Mouse (Mus musculus): Measurements from ENCODE around the gene Sec13. TPM values are rescaled to one million over a fixed set of nuclear protein-coding genes. Genes with fewer than 3 reads are reported as not detected.
A peak's percentile ranks its signal among the peaks of the same experiment; 100 is the strongest.
"Not testable (repeated sequence)": the region's sequence is repeated elsewhere in the genome, so short reads cannot be mapped to it uniquely, and the experiment has no call there.

Sec13 gene
- polyA plus RNA-seq, 1 experiment from 2014 or later = 289 TPM

DNA sequence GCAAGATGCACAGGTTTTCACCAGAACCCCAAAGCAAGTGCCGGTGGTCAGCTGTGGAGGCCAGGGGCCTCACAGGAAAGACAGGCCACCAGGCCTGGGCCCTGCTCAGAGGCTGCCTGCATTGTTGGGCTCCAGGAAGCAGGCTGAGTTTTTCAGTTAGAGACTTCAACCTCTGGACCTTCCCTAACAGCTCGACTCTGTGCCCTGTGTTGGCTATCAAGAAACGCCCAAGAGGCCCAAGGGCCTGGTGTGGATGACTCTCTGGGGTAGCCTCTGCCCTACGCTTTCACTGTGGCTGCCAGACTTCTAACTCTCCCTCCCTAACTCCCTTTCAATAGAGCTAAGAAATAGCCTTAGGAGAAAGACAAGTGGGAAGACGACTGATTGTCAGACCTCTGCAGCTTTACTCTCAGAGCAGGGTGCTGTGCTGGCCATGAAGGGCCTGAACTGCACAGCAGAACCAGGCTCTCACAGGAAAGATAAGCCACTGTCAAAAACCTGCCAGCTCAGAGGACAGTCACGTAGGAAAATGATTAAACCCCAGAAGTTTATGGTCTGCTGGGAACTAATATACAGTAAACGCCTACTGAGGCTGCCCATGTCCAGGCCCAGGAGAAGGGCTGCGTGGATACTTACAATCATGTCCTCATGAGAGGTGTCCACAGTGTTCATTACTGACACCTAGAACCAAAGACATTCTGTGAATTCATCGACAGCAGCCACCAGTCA is 3.1 kb downstream of the Sec13 start:
- DNase-seq (ENCODE audit: extremely low spot score, low spot score) = no peak
- Histone ChIP-seq H3K27ac (no peak overlapping the region), H3K4me3 (no peak overlapping the region), H3K36me3 (replicated peaks) (peaks cover 62% of the 10 kb centered on the region), H3K4me1 (peaks cover 17% of the 10 kb centered on the region), H3K9me3 (no peaks in the 10 kb centered on the region), H3K27me3 (ENCODE audit: poor library complexity, severe bottlenecking) (no peaks in the 10 kb centered on the region)
- 92% methylated on average over 9 of the region's 9 CpGs for WGBS

DNA sequence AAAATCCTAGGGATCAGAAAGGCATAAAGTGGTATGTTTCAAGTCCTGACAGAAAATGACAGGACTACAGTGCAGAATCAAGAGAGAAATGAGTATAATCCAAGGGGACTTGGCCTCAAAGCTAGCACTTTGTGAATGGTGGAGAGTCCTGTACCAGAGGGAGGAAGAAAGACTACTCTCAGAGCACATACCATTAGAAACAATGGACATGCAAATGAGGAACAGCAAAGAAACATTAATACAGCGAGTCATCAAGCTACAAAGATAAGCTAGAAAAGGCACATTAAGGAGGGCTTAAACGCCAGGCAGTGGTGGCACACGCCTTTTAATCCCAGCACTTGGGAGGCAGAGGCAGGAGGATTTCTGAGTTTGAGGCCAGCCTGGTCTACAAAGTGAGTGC is 9.2 kb downstream of the Sec13 start:
- peaks cover 100% of the 10 kb centered on the region for H3K36me3 ChIP-seq (replicated peaks)
- H3K4me3 ChIP-seq = no peak overlapping the region
- H3K27ac ChIP-seq = no peak overlapping the region
- 94% methylated on average over 3 of the region's 3 CpGs for WGBS
- no peaks in the 10 kb centered on the region for H3K4me1 ChIP-seq
- no peaks in the 10 kb centered on the region for H3K9me3 ChIP-seq
- DNase-seq (ENCODE audit: extremely low spot score, low spot score) = no peak
- H3K27me3 ChIP-seq (ENCODE audit: poor library complexity, severe bottlenecking) = no peaks in the 10 kb centered on the region

DNA sequence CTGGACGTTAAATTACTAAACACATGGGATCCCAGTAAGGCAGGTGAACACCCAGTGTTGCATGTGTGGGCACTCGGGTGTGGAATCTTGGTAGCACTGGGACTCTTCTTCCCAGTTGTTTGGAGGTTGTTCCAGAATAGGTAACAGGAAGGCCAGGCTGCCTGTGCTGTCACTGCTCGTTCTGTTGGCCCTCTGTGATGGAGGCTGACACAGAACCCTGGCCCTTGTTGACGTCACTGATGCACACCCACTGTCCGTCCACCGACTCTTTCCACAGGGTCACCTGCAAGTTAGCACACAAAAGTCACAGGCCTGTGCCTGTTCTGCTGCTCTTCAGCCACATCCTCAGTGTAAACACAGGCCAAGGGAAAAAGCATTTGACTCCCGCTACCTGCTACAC is 12.4 kb downstream of the Sec13 start:
- H3K36me3 ChIP-seq (replicated peaks) = peaks cover 98% of the 10 kb centered on the region
- no peak for DNase-seq (ENCODE audit: extremely low spot score, low spot score)
- no peaks in the 10 kb centered on the region for H3K4me1 ChIP-seq
- H3K27ac ChIP-seq = no peak overlapping the region
- WGBS = 94% methylated on average over 7 of the region's 7 CpGs
- H3K9me3 ChIP-seq = no peaks in the 10 kb centered on the region
- no peaks in the 10 kb centered on the region for H3K27me3 ChIP-seq (ENCODE audit: poor library complexity, severe bottlenecking)
- H3K4me3 ChIP-seq = no peak overlapping the region

DNA sequence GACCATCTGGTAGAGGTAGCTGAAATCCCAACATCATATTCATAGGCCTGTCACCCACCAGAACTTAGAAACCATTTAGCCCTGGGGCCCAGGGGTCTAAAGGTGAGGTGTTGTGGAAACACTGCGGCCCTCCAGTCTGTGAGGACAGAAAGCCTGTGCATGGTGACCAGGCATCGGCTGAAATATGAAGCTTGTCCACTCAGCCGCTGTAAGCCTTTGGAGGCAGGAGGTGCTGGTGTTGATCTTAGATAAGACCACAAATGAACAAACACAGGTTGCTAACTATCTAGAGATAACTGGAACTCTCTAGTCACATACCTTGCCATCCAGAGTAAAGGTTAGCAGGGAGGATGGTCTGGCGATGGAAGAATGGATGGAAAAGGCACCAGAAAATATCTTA is 19.5 kb downstream of the Sec13 start:
- no peaks in the 10 kb centered on the region for H3K9me3 ChIP-seq
- no peaks in the 10 kb centered on the region for H3K4me1 ChIP-seq
- H3K36me3 ChIP-seq (replicated peaks) = peaks cover 96% of the 10 kb centered on the region
- H3K4me3 ChIP-seq = no peak overlapping the region
- WGBS = 94% methylated on average over 4 of the region's 4 CpGs
- no peaks in the 10 kb centered on the region for H3K27me3 ChIP-seq (ENCODE audit: poor library complexity, severe bottlenecking)
- no peak overlapping the region for H3K27ac ChIP-seq
- no peak for DNase-seq (ENCODE audit: extremely low spot score, low spot score)

DNA sequence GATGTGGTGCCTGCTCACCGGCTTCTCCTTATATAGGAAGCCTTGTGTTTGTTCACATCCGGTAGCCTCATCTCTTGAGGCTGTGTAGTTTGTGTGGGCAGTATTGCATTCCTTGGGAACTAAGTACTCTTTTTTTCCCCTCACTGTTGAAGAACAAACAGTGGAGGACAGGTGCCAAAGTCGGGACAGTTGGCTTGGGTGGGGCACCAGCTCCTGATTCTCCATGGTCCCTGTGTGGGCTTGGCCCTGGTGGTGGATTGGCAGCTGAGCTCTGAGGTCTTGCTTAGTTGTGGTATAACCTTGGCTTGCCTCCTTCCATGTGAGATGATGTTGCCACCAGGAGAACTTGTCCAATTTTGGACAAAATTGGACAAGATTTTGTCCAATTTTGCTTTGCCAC is 20.7 kb downstream of the Sec13 start, which contains the start of gene Ghrl:
Gene Ghrl (minus strand): TSS at position 3 of the 400 bp plus-strand sequence.
- H3K4me3 ChIP-seq = no peak within 1 kb of the TSS
- no peak for DNase-seq (ENCODE audit: extremely low spot score, low spot score)
- H3K4me1 ChIP-seq = no peaks in the 10 kb centered on the region
- no peaks in the 10 kb centered on the region for H3K9me3 ChIP-seq
- no peaks in the 10 kb centered on the region for H3K27me3 ChIP-seq (ENCODE audit: poor library complexity, severe bottlenecking)
- no peak within 1 kb of the TSS for H3K27ac ChIP-seq
- 93% methylated on average over 3 of the region's 3 CpGs for WGBS
- peaks cover 96% of the 10 kb centered on the region for H3K36me3 ChIP-seq (replicated peaks)

DNA sequence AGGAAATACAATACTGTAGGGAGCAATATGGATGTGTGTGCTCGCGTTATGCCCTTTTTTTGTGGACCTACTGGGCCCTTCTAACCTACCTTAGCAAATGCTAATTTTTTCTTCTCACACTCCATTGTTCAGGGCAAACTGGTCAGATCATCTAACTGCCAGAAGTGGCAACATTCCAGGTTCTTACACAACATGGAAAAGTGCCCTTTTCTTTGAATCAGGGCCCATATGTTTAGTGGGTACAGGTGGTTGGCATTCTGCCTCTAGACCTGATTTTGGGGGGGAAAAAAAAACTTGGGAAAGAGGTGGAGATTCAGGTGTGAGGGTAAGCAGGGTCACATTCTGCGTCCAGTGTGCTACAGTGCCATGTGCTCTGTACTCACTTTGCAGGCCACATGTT is 23.0 kb downstream of the Sec13 start:
- Histone ChIP-seq H3K27me3 (ENCODE audit: poor library complexity, severe bottlenecking) (no peaks in the 10 kb centered on the region), H3K27ac (no peak overlapping the region), H3K4me3 (no peak overlapping the region), H3K9me3 (no peaks in the 10 kb centered on the region), H3K4me1 (no peaks in the 10 kb centered on the region), H3K36me3 (replicated peaks) (peaks cover 96% of the 10 kb centered on the region)
- WGBS = 94% methylated on average over 3 of the region's 3 CpGs
- DNase-seq (ENCODE audit: extremely low spot score, low spot score) = no peak

DNA sequence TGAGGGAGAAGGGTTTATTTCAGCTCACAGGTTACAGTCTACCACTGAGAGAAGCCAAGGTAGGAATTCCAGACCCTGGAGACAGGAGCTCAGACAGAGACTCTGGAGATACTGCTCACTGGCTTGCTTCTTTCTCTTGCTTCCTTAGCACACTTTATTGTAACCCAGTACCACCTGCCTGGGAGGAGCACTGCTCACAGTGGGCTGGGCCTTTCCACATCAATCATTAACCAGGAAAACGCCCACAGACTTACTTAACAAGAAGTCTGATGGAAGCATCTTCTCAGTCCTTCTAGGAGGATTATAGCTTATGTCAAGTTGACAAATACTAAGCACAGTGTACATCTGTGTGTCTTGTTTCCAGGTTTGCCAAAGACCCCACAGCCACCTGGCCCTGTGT is 25.7 kb downstream of the Sec13 start:
- H3K27ac ChIP-seq = no peak overlapping the region
- peaks cover 97% of the 10 kb centered on the region for H3K36me3 ChIP-seq (replicated peaks)
- H3K27me3 ChIP-seq (ENCODE audit: poor library complexity, severe bottlenecking) = no peaks in the 10 kb centered on the region
- WGBS = 86% methylated on average over 1 of the region's 1 CpGs
- H3K4me3 ChIP-seq = no peak overlapping the region
- no peak for DNase-seq (ENCODE audit: extremely low spot score, low spot score)
- no peaks in the 10 kb centered on the region for H3K4me1 ChIP-seq
- no peaks in the 10 kb centered on the region for H3K9me3 ChIP-seq

DNA sequence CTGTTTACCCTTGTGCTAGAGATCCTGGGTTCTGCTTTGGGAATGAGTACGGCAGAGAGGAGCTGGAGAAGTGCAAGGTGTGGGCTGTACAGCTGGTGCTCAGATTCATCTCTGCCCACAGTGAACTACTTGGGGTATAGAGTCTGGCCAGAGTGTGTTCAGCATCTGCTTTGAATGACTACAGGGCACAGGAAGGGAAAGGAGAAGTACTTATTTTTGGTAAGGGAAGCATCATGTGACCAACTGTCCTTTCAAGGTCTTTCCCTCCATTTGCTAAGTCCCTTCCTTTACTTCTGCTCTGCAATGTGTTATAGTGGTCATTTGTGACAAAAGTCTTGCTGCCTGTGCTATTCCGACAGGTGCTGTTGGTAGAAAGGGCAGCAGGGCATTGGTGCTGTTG is 26.3 kb downstream of the Sec13 start:
- Histone ChIP-seq H3K36me3 (replicated peaks) (peaks cover 97% of the 10 kb centered on the region), H3K4me3 (no peak overlapping the region), H3K27ac (no peak overlapping the region), H3K9me3 (no peaks in the 10 kb centered on the region), H3K4me1 (no peaks in the 10 kb centered on the region), H3K27me3 (ENCODE audit: poor library complexity, severe bottlenecking) (no peaks in the 10 kb centered on the region)
- WGBS = 93% methylated on average over 2 of the region's 2 CpGs
- no peak for DNase-seq (ENCODE audit: extremely low spot score, low spot score)

DNA sequence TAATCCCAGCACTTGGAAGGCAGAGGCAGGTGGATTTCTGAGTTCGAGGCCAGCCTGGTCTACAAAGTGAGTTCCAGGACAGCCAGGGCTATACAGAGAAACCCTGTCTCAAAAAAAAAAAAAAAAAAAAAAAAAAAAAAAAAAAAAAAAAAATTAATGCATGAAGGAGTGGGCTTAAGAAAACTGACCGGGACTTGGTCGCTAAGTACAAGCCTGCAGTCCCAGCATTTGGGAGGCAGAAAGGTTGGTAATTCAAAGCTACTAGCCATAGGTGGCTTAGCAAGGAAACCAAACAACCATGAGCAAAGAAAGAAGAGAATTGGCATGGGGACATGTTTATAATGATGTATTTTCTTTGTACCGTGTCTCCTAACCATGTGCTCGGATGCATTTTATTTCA is 27.2 kb downstream of the Sec13 start:
- not testable (repeated sequence) for H3K27ac ChIP-seq; H3K4me1 ChIP-seq; DNase-seq (ENCODE audit: extremely low spot score, low spot score); H3K9me3 ChIP-seq; H3K27me3 ChIP-seq (ENCODE audit: poor library complexity, severe bottlenecking); H3K4me3 ChIP-seq
- H3K36me3 ChIP-seq (replicated peaks) = peaks cover 97% of the 10 kb centered on the region
- WGBS = 93% methylated on average over 5 of the region's 5 CpGs

DNA sequence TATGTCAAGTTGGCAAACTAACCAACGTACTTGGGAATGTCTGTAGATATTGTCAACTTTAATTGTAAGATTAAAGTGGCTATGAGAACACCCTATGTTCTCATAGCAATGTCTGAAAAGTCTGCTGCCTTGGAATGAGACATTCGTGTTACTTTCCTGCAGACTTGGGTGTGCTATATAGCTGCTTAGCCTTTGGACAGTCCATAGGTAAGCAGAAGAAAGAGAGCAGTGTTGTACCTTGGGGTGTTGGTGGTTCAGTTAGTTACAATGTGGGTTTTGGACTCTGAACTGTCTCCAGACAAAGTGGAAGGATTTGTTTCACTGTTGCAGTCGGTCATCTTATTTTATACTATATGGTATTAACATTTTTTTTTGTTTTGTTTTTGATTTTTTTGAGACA is 27.8 kb downstream of the Sec13 start:
- Histone ChIP-seq H3K9me3 (no peaks in the 10 kb centered on the region), H3K27me3 (ENCODE audit: poor library complexity, severe bottlenecking) (no peaks in the 10 kb centered on the region), H3K36me3 (replicated peaks) (peaks cover 99% of the 10 kb centered on the region), H3K4me1 (no peaks in the 10 kb centered on the region), H3K4me3 (no peak overlapping the region), H3K27ac (no peak overlapping the region)
- DNase-seq (ENCODE audit: extremely low spot score, low spot score) = no peak
- WGBS = 93% methylated on average over 3 of the region's 3 CpGs

DNA sequence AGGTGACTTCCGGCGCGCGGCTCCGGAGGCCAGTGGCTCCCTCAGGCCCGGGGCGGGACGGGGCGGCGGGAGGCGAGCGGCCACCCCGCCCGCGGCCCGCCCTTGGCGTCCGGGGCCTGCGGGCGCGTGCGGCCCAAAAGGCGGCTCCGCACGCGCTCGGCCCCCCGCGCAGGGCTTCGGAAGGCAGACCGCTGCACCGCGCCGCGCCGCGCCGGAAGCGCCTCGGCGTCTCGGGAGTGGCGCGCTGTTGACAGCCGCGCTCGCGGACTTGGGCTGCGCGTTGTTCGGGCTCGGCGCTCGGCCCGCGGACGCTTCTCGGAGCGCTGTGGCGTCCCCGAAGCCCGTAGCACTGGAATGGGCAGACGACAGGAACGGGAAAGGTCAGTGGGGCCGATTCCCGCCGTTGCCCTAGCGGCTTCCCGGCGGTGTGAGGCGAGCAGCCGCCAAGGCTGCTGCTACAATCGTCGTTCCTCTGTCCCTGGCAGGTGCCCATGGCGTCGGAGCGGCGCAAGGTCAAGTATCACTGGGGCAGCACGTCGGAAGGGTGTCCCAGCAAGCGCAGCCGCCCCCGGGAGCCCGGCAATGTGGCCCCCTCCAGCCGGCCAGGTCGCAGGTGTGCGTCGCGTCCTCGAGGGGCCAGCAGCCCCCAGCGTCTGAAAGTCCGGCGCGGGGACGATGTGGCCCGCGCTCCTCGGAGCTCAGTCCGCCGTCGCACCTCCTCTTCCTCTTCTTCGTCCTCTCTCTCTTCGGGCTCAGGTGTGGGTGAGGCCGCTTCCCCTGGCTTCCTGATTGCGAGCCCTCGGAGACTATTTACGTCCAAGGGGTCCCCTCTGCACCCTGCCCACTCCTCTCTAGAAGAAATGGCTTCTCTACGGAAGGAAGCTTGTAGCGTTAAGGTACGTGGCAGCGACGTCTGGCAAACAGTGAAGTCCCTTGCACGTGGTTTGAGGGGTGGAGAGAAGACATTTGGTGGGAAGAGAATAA is 43.0 kb downstream of the Sec13 start:
- Histone ChIP-seq H3K27me3 (ENCODE audit: poor library complexity, severe bottlenecking) (no peaks in the 10 kb centered on the region), H3K4me1 (peaks cover 36% of the 10 kb centered on the region), H3K4me3 (peak overlapping the region; percentile 93), H3K9me3 (no peaks in the 10 kb centered on the region), H3K36me3 (replicated peaks) (peaks cover 34% of the 10 kb centered on the region), H3K27ac (peak overlapping the region; percentile 90)
- under 1% methylated on average over 113 of the region's 113 CpGs for WGBS
- peak; percentile 21 for DNase-seq (ENCODE audit: extremely low spot score, low spot score)

DNA sequence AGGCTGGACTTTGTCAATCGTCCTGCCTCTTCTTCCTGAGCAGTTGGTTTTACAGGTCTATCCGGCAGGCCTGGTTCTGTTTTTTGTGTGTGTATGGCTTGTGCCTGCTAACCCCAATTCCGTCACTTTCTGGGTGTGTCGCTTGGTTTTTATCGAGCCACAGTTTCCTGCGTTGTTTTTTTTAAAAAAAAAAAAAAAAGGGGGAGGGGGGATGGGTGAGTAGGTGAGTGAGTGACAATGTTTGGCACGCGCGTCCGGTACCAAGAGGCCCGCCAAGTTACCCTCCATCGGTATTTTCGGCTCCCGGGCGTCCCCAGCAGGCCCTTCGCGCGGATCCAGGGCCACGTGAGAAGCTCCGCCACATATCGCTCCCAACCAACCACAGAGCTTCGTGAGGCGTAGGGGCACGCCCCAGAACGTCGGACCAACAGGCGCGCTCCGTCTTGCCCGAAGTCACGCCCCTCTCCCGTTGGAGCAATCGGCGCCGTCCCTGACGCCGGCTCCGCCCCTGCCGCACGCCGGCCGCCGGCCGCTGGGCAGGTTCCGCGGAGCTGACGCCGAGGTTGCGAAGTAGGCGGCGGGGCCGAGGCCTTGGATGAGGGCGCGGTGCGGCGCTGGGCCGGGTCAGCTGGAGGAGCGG is 43.8 kb downstream of the Sec13 start, which contains the start of gene Tatdn2:
Gene Tatdn2 (plus strand): TSS at position 469 of the 640 bp plus-strand sequence.
- Histone ChIP-seq H3K36me3 (replicated peaks) (peaks cover 26% of the 10 kb centered on the region), H3K27me3 (ENCODE audit: poor library complexity, severe bottlenecking) (no peaks in the 10 kb centered on the region), H3K4me3 (peak within 1 kb of the TSS; percentile 93), H3K4me1 (peaks cover 36% of the 10 kb centered on the region), H3K27ac (peak within 1 kb of the TSS; percentile 90), H3K9me3 (no peaks in the 10 kb centered on the region)
- under 1% methylated on average over 58 of the region's 58 CpGs for WGBS
- peak; percentile 96 for DNase-seq (ENCODE audit: extremely low spot score, low spot score)

All from forebrain, embryonic 10.5 days (tissue).